Mouse (Mus musculus) thymus, postnatal 0 days (tissue): ENCODE measurements around the gene Dyrk1a. TPM values are rescaled to one million over a fixed set of nuclear protein-coding genes. Genes with fewer than 3 reads are reported as not detected.

Experiments used
- DNase-seq: peaks from one replicate; pipeline ENCODE4 v3.0.0-alpha.2; 2015; ENCODE audit warnings: low spot score
- polyA plus RNA-seq: library from polyadenylated mRNA; unstranded; fragments of >200 nt; fragmentation: Nextera tagmentation; extraction: Ambion mirVana; gene quantifications from 2 replicates; pipeline ENCODE4 v1.2.1, GENCODE M21; 2015

The Dyrk1a gene
- polyA plus RNA-seq, 1 experiment from 2014 or later, result 15.4 TPM

- no peak for DNase-seq
Measured at GRCm38 (mm10) chr16:94556228-94556627, 13.6 kb upstream of the Dyrk1a start.

- DNase-seq, result no peak
Measured at GRCm38 (mm10) chr16:94559282-94559681, 10.5 kb upstream of the Dyrk1a start.

- DNase-seq, result no peak
Measured at GRCm38 (mm10) chr16:94559782-94560181, 10.0 kb upstream of the Dyrk1a start.

GRCm38 (mm10) chr16:94560618-94561017 lies 9.2 kb upstream of the Dyrk1a start:
- DNase-seq, result no peak

- no peak for DNase-seq
Measured at GRCm38 (mm10) chr16:94566124-94566523, 3.7 kb upstream of the Dyrk1a start.

GRCm38 (mm10) chr16:94566834-94567585 lies 2.8 kb upstream of the Dyrk1a start:
- DNase-seq, result no peak

- DNase-seq, result no peak
Measured at GRCm38 (mm10) chr16:94567751-94568150, 2.1 kb upstream of the Dyrk1a start.

GRCm38 (mm10) chr16:94568335-94569228 lies 1.2 kb upstream of the Dyrk1a start:
- peak; percentile 19 for DNase-seq

- DNase-seq, result peak; percentile 41
Measured at GRCm38 (mm10) chr16:94570361-94571041, 691 bp downstream of the Dyrk1a start.

GRCm38 (mm10) chr16:94571111-94571993 lies 1.5 kb downstream of the Dyrk1a start:
- DNase-seq, result no peak

GRCm38 (mm10) chr16:94572422-94572821 lies 2.6 kb downstream of the Dyrk1a start:
- no peak for DNase-seq

GRCm38 (mm10) chr16:94574025-94574717 lies 4.4 kb downstream of the Dyrk1a start:
- DNase-seq, result no peak

GRCm38 (mm10) chr16:94574718-94575094 lies 4.9 kb downstream of the Dyrk1a start:
- no peak for DNase-seq

GRCm38 (mm10) chr16:94575757-94576156 lies 5.9 kb downstream of the Dyrk1a start:
- DNase-seq, result no peak

- DNase-seq, result no peak
Measured at GRCm38 (mm10) chr16:94579348-94579747, 9.5 kb downstream of the Dyrk1a start.

GRCm38 (mm10) chr16:94580844-94581405 lies 11.1 kb downstream of the Dyrk1a start:
- DNase-seq, result no peak

- DNase-seq, result no peak
Measured at GRCm38 (mm10) chr16:94586349-94586990, 16.7 kb downstream of the Dyrk1a start.

- DNase-seq, result no peak
Measured at GRCm38 (mm10) chr16:94587461-94587860, 17.7 kb downstream of the Dyrk1a start.

- no peak for DNase-seq
Measured at GRCm38 (mm10) chr16:94588171-94588570, 18.4 kb downstream of the Dyrk1a start.
